Mouse (Mus musculus) G1E (cell line): ENCODE measurements at regions not wholly inside any gene's neighbourhood (a gene's known extent, or its start where the extent isn't known, plus 50 kb on each side); places are given as distances from the start of the nearest gene placed in this dataset.

ENCODE experiments used
- CTCF ChIP-seq: IDR thresholded peaks from 2 replicates; pipeline ENCODE4 v1.5.1; 2012; ENCODE audit warnings: low read depth, low read length, inconsistent platforms, mixed read lengths
- GATA1 ChIP-seq: IDR thresholded peaks from 2 replicates; pipeline ENCODE4 v1.6.1; 2012; ENCODE audit warnings: borderline replicate concordance, low read length, inconsistent platforms, mixed read lengths
- POLR2AphosphoS5 ChIP-seq: IDR thresholded peaks from 2 replicates; pipeline ENCODE4 v1.6.1; 2012; ENCODE audit warnings: low read depth, low read length, inconsistent platforms; ENCODE audit not compliant: insufficient replicate concordance
- TAL1 ChIP-seq: conservative IDR thresholded peaks from 2 replicates; pipeline ENCODE4 v1.6.1; 2012; ENCODE audit warnings: low read depth, low read length, inconsistent platforms, mixed read lengths

GRCm38 (mm10) chr5:85750893-85751292 lies 314.5 kb downstream of the Cenpc1 start:
- TF ChIP-seq CTCF (no peak), GATA1 (no peak), POLR2AphosphoS5 (no peak), TAL1 (no peak)
